ENCODE assay signal across 21 mouse cellular contexts in genomic region chr9:35058186-35058585, GRCm38 (mm10).
DNase-seq lines count a peak whose midpoint lies in the region; ATAC-seq lines count a peak whose summit lies in the region.
"Had no signal": no experiment of that assay in that cellular context is flagged by ENCODE, and none has a peak within 500 bp of the region (broad histone marks: within the 10 kb centered on the region; RNA-seq: fewer than 3 reads in every experiment).

No protein-coding gene starts in this region.

- ATAC-seq in intestine, embryonic 14.5 days (replicated peaks; ENCODE audit: low FRiP score, low TSS enrichment, low read depth): no peak
- no peak for ATAC-seq in intestine, embryonic 15.5 days
- no peak for ATAC-seq in kidney, embryonic 16.5 days (ENCODE audit: low FRiP score, low TSS enrichment)
- ATAC-seq: forebrain, embryonic 13.5 days; hindbrain, postnatal 0 days; intestine, postnatal 0 days; Patski had no signal

- no peak overlapping the region for H3K9ac ChIP-seq in intestine, embryonic 14.5 days (ENCODE audit: low read length)
- H3K9ac ChIP-seq in intestine, embryonic 15.5 days: no peak overlapping the region
- no peak overlapping the region for H3K9ac ChIP-seq in kidney, embryonic 16.5 days (replicated peaks; ENCODE audit: low read length)
- H3K9ac ChIP-seq: forebrain, embryonic 13.5 days; hindbrain, embryonic 12.5 days; liver, embryonic 15.5 days; midbrain, embryonic 12.5 days; neural tube, embryonic 12.5 days had no signal

- no peaks in the 10 kb centered on the region for H3K9me3 ChIP-seq in intestine, embryonic 14.5 days (ENCODE audit: control insufficient read depth, low read length)
- H3K9me3 ChIP-seq in intestine, embryonic 15.5 days: no peaks in the 10 kb centered on the region
- no peaks in the 10 kb centered on the region for H3K9me3 ChIP-seq in kidney, embryonic 16.5 days (ENCODE audit: low read length)
- H3K9me3 ChIP-seq: forebrain, embryonic 13.5 days; hindbrain, embryonic 12.5 days; liver, embryonic 15.5 days; megakaryocyte, embryonic 14.5 days; midbrain, embryonic 12.5 days; neural tube, embryonic 12.5 days had no signal

- H3K27ac ChIP-seq in intestine, embryonic 14.5 days (ENCODE audit: low read depth): no peak overlapping the region
- no peak overlapping the region for H3K27ac ChIP-seq in intestine, embryonic 15.5 days
- H3K27ac ChIP-seq in kidney, embryonic 16.5 days (ENCODE audit: low read length): no peak overlapping the region
- H3K27ac ChIP-seq: forebrain, embryonic 13.5 days; heart, adult 2 months; hindbrain, embryonic 12.5 days; hindbrain, postnatal 0 days; liver, embryonic 15.5 days; midbrain, embryonic 12.5 days; neural tube, embryonic 12.5 days had no signal

- no peaks in the 10 kb centered on the region for H3K27me3 ChIP-seq in intestine, embryonic 14.5 days (replicated peaks; ENCODE audit: control insufficient read depth, insufficient read depth, low read length)
- H3K27me3 ChIP-seq in intestine, embryonic 15.5 days (replicated peaks): no peaks in the 10 kb centered on the region
- no peaks in the 10 kb centered on the region for H3K27me3 ChIP-seq in kidney, embryonic 16.5 days (ENCODE audit: insufficient read depth, low read length)
- H3K27me3 ChIP-seq: forebrain, embryonic 13.5 days; hindbrain, embryonic 12.5 days; liver, embryonic 15.5 days; megakaryocyte, embryonic 14.5 days; midbrain, embryonic 12.5 days; neural tube, embryonic 12.5 days; Patski had no signal

- no peak overlapping the region for H3K4me2 ChIP-seq in intestine, embryonic 14.5 days (ENCODE audit: low read length)
- H3K4me2 ChIP-seq in intestine, embryonic 15.5 days (replicated peaks): no peak overlapping the region
- no peak overlapping the region for H3K4me2 ChIP-seq in kidney, embryonic 16.5 days (replicated peaks; ENCODE audit: low read depth, low read length)
- H3K4me2 ChIP-seq: forebrain, embryonic 13.5 days; hindbrain, embryonic 12.5 days; liver, embryonic 15.5 days; midbrain, embryonic 12.5 days; neural tube, embryonic 12.5 days had no signal

- no peaks in the 10 kb centered on the region for H3K4me1 ChIP-seq in intestine, embryonic 14.5 days (replicated peaks; ENCODE audit: control insufficient read depth, insufficient read depth, low read length)
- H3K4me1 ChIP-seq in intestine, embryonic 15.5 days (replicated peaks): 0 out of 2 replicates have a peak, but pooled peaks cover 4% of the 10 kb centered on the region
- H3K4me1 ChIP-seq in kidney, embryonic 16.5 days (ENCODE audit: insufficient read depth, low read length): no peaks in the 10 kb centered on the region
- H3K4me1 ChIP-seq: forebrain, embryonic 13.5 days; hindbrain, embryonic 12.5 days; midbrain, embryonic 12.5 days; neural tube, embryonic 12.5 days had no signal

- H3K4me3 ChIP-seq in intestine, embryonic 14.5 days (ENCODE audit: low read depth, low read length): no peak overlapping the region
- no peak overlapping the region for H3K4me3 ChIP-seq in intestine, embryonic 15.5 days (replicated peaks)
- H3K4me3 ChIP-seq in kidney, embryonic 16.5 days (ENCODE audit: low read length): no peak overlapping the region
- H3K4me3 ChIP-seq: forebrain, embryonic 13.5 days; heart, adult 2 months; hindbrain, embryonic 12.5 days; liver, embryonic 15.5 days; megakaryocyte, embryonic 14.5 days; midbrain, embryonic 12.5 days; myocyte; neural tube, embryonic 12.5 days had no signal

- 93% methylated on average over 4 of the region's 4 CpGs for WGBS in intestine, embryonic 14.5 days
- WGBS in intestine, embryonic 15.5 days: 86% methylated on average over 4 of the region's 4 CpGs
- WGBS in kidney, embryonic 16.5 days: 78% methylated on average over 4 of the region's 4 CpGs

- peak; percentile 1 for DNase-seq in cerebellum, adult 9-11 months
- DNase-seq in cerebellum, postnatal 10 days: no peak
- DNase-seq in intestine, embryonic 14.5 days (ENCODE audit: low spot score): peak; percentile 23
- peak; percentile 10 for DNase-seq in kidney, postnatal 10 days
- DNase-seq: heart, adult 2 months; layer of hippocampus, postnatal 36 days; left cerebral cortex, postnatal 4 days; right cerebral cortex, adult 18-20 months; thymus, postnatal 14 days had no signal

- peaks cover 8% of the 10 kb centered on the region for H3K36me3 ChIP-seq in intestine, embryonic 14.5 days (ENCODE audit: control insufficient read depth, insufficient read depth, low read length)
- H3K36me3 ChIP-seq in intestine, embryonic 15.5 days: peaks cover 8% of the 10 kb centered on the region
- H3K36me3 ChIP-seq in kidney, embryonic 16.5 days (ENCODE audit: insufficient read depth, low read length): peaks cover 1% of the 10 kb centered on the region; the same call in 1 of the 2 replicates
- H3K36me3 ChIP-seq: midbrain, embryonic 12.5 days had no signal

Comparison
In these comparisons a context has a peak if more than half of its experiments do, and no peak if none do; other contexts are left out.
1. DNase-seq: peak in cerebellum, adult 9-11 months (single experiment), intestine, embryonic 14.5 days (single experiment) and kidney, postnatal 10 days (single experiment); none in cerebellum, postnatal 10 days (0 of 2).